Mouse (Mus musculus) erythroblast, embryonic 14.5 days (primary cell): Measurements from ENCODE around the gene Ccdc18.

ENCODE experiments used
- GATA1 ChIP-seq: IDR thresholded peaks from 2 replicates; pipeline ENCODE4 v1.6.1; 2012; ENCODE audit warnings: low read length, inconsistent platforms, mixed read lengths
- TAL1 ChIP-seq: IDR thresholded peaks from 3 replicates; pipeline ENCODE4 v1.6.1; 2012; ENCODE audit warnings: low read length, inconsistent platforms, mixed read lengths

DNA sequence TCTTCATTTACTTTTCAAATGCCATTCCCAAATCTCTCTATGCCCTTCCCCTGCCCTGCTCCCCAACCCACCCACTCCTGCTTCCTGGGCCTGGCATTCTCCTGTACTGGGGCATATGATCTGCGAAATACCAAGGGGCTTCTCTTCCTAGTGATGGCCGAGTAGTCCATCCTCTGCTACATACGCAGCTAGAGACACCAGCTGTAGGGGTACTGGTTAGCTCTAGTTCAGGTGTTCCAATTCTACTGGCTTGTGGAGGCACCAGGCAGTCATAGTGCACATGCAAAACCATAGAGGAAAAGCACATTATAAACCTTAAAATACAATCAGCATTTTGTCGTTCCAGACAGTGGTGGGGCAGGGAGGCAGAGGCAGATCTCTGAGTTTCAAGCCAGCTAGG, 15.0 kb upstream of the Ccdc18 start:
- TF ChIP-seq GATA1, result no peak
- TF ChIP-seq TAL1, result no peak
